Mouse (Mus musculus): Measurements from ENCODE around the gene Siah3. TPM values are rescaled to one million over a fixed set of nuclear protein-coding genes. Genes with fewer than 3 reads are reported as not detected.

Gene Siah3
- polyA plus RNA-seq, 1 experiment from 2014 or later = 0.43 TPM

GRCm38 (mm10) chr14:75540996-75541350, 85.2 kb downstream of the Siah3 start:
- H3K4me3 ChIP-seq (ENCODE audit: low read depth, low read length) = no peak overlapping the region
- H3K36me3 ChIP-seq (ENCODE audit: control insufficient read depth, insufficient read depth, low read length) = no peaks in the 10 kb centered on the region
- no peak overlapping the region for H3K27ac ChIP-seq (replicated peaks; ENCODE audit: low read depth, low read length)
- no peaks in the 10 kb centered on the region for H3K9me3 ChIP-seq (ENCODE audit: control insufficient read depth, low read length)
- peaks cover 9% of the 10 kb centered on the region; the same call in 1 of the 2 replicates for H3K4me1 ChIP-seq (ENCODE audit: control insufficient read depth, insufficient read depth, low read length)
- DNase-seq (ENCODE audit: low spot score) (peak; percentile 23), ATAC-seq (ENCODE audit: low read depth) (no peak; the same call in 1 of the 2 replicates)
- WGBS = 16% methylated on average over 5 of the region's 5 CpGs
- H3K9ac ChIP-seq (ENCODE audit: low read depth, low read length) = no peak overlapping the region
- H3K4me2 ChIP-seq (ENCODE audit: low read depth, low read length) = no peak overlapping the region
- no peaks in the 10 kb centered on the region for H3K27me3 ChIP-seq (replicated peaks; ENCODE audit: control insufficient read depth, insufficient read depth, low read length)

DNA sequence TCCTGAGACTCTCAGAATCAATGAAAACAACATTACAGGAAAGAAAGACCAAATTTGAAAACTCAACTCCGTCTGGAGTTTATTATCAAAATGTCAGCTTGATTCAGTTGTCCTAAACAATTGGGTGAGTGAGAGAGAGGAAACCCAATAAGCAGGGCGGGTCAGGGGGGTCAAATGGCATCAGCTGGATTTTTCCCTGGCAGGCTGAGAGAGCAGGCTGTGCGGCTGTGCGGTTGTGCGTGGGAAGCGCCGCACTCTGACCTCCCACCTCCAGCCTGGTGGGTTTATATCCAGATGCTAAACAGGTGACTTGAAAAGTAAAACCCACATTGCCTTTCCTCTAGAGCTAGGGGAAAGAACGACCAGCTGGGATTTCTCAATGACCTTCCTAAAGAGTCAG, 85.9 kb downstream of the Siah3 start:
- Histone ChIP-seq H3K27ac (replicated peaks; ENCODE audit: low read depth, low read length) (no peak overlapping the region; the same call in 1 of the 2 replicates), H3K27me3 (replicated peaks; ENCODE audit: control insufficient read depth, insufficient read depth, low read length) (no peaks in the 10 kb centered on the region), H3K9me3 (ENCODE audit: control insufficient read depth, low read length) (no peaks in the 10 kb centered on the region), H3K4me1 (ENCODE audit: control insufficient read depth, insufficient read depth, low read length) (peaks cover 5% of the 10 kb centered on the region; the same call in 1 of the 2 replicates), H3K4me3 (ENCODE audit: low read depth, low read length) (no peak overlapping the region), H3K36me3 (ENCODE audit: control insufficient read depth, insufficient read depth, low read length) (no peaks in the 10 kb centered on the region), H3K4me2 (ENCODE audit: low read depth, low read length) (no peak overlapping the region), H3K9ac (ENCODE audit: low read depth, low read length) (no peak overlapping the region)
- DNase-seq (ENCODE audit: low spot score) (no peak), ATAC-seq (ENCODE audit: low read depth) (no peak)
- 10% methylated on average over 8 of the region's 8 CpGs for WGBS

GRCm38 (mm10) chr14:75561577-75562331, 106.0 kb downstream of the Siah3 start:
- H3K4me3 ChIP-seq (ENCODE audit: low read depth, low read length) = no peak overlapping the region
- WGBS = 32% methylated on average over 9 of the region's 9 CpGs
- ATAC-seq (ENCODE audit: low read depth) (no peak), DNase-seq (ENCODE audit: low spot score) (peak; percentile 27)
- no peak overlapping the region for H3K4me2 ChIP-seq (ENCODE audit: low read depth, low read length)
- no peak overlapping the region for H3K27ac ChIP-seq (replicated peaks; ENCODE audit: low read depth, low read length)
- 0 out of 2 replicates have a peak, but pooled peaks cover 3% of the 10 kb centered on the region for H3K4me1 ChIP-seq (ENCODE audit: control insufficient read depth, insufficient read depth, low read length)
- H3K36me3 ChIP-seq (ENCODE audit: control insufficient read depth, insufficient read depth, low read length) = no peaks in the 10 kb centered on the region
- no peaks in the 10 kb centered on the region for H3K9me3 ChIP-seq (ENCODE audit: control insufficient read depth, low read length)
- H3K9ac ChIP-seq (ENCODE audit: low read depth, low read length) = no peak overlapping the region
- no peaks in the 10 kb centered on the region; the same call in 1 of the 2 replicates for H3K27me3 ChIP-seq (replicated peaks; ENCODE audit: control insufficient read depth, insufficient read depth, low read length)

- ATAC-seq (ENCODE audit: low read depth) = peak; percentile 74; the same call in 1 of the 2 replicates
- H3K4me3 ChIP-seq (ENCODE audit: low read depth, low read length) = no peak overlapping the region
- H3K36me3 ChIP-seq (ENCODE audit: control insufficient read depth, insufficient read depth, low read length) = no peaks in the 10 kb centered on the region
- no peaks in the 10 kb centered on the region; the same call in 1 of the 2 replicates for H3K27me3 ChIP-seq (replicated peaks; ENCODE audit: control insufficient read depth, insufficient read depth, low read length)
- DNase-seq (ENCODE audit: low spot score) = peak; percentile 54
- no peak overlapping the region for H3K9ac ChIP-seq (ENCODE audit: low read depth, low read length)
- 0 out of 2 replicates have a peak, but pooled peaks cover 3% of the 10 kb centered on the region for H3K4me1 ChIP-seq (ENCODE audit: control insufficient read depth, insufficient read depth, low read length)
- 72% methylated on average over 14 of the region's 14 CpGs for WGBS
- H3K27ac ChIP-seq (replicated peaks; ENCODE audit: low read depth, low read length) = no peak overlapping the region
- no peak overlapping the region for H3K4me2 ChIP-seq (ENCODE audit: low read depth, low read length)
- no peaks in the 10 kb centered on the region for H3K9me3 ChIP-seq (ENCODE audit: control insufficient read depth, low read length)
Measured at GRCm38 (mm10) chr14:75565534-75566140, 109.9 kb downstream of the Siah3 start.

DNA sequence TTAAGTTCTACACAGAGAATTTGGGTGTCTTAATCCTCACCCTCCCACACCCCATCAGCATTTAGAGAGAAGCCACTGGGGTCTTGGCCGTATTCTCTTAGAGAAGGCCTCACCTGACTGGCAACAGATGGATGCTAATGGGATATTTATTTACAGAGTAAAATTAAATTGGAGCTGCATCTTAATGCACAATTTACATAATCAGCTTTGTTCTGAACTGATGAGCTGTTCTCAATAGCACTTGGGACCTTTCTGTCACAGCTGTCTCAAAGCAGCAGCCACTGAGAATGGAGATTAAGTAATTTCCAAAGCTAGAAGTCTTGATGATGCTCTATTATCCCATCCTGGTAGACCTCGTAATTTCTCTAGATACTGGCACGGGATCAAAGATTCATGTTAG, 110.5 kb downstream of the Siah3 start:
- ATAC-seq (ENCODE audit: low read depth) (no peak), DNase-seq (ENCODE audit: low spot score) (no peak)
- Histone ChIP-seq H3K4me3 (ENCODE audit: low read depth, low read length) (no peak overlapping the region), H3K27ac (replicated peaks; ENCODE audit: low read depth, low read length) (no peak overlapping the region), H3K4me2 (ENCODE audit: low read depth, low read length) (no peak overlapping the region), H3K9ac (ENCODE audit: low read depth, low read length) (no peak overlapping the region), H3K36me3 (ENCODE audit: control insufficient read depth, insufficient read depth, low read length) (no peaks in the 10 kb centered on the region), H3K27me3 (replicated peaks; ENCODE audit: control insufficient read depth, insufficient read depth, low read length) (no peaks in the 10 kb centered on the region; the same call in 1 of the 2 replicates), H3K4me1 (ENCODE audit: control insufficient read depth, insufficient read depth, low read length) (0 out of 2 replicates have a peak, but pooled peaks cover 3% of the 10 kb centered on the region), H3K9me3 (ENCODE audit: control insufficient read depth, low read length) (no peaks in the 10 kb centered on the region)
- 76% methylated on average over 3 of the region's 3 CpGs for WGBS

DNA sequence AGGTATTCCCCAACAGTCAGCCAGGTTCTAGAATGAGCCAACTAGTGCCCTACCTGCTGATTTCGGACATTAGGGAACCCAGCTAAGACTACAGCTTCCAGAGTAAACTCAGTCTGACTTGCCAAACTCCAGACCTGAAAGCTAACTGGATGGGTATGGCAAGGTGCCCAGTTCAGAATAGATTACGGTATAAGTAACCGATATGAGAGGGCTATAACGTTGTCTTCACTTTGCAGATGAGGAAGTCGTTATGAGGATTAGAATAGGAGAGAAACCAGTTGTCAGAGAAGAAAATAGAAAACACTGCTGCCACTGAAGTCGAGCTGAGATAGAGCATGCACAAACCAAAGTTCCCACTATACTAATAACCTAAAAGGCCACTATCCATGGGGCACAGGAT, 123.2 kb downstream of the Siah3 start:
- Histone ChIP-seq H3K4me2 (ENCODE audit: low read depth, low read length) (no peak overlapping the region), H3K27ac (replicated peaks; ENCODE audit: low read depth, low read length) (no peak overlapping the region), H3K4me3 (ENCODE audit: low read depth, low read length) (no peak overlapping the region), H3K36me3 (ENCODE audit: control insufficient read depth, insufficient read depth, low read length) (no peaks in the 10 kb centered on the region), H3K9me3 (ENCODE audit: control insufficient read depth, low read length) (no peaks in the 10 kb centered on the region), H3K27me3 (replicated peaks; ENCODE audit: control insufficient read depth, insufficient read depth, low read length) (no peaks in the 10 kb centered on the region), H3K9ac (ENCODE audit: low read depth, low read length) (no peak overlapping the region), H3K4me1 (ENCODE audit: control insufficient read depth, insufficient read depth, low read length) (no peaks in the 10 kb centered on the region)
- DNase-seq (ENCODE audit: low spot score) (no peak), ATAC-seq (ENCODE audit: low read depth) (no peak)
- 64% methylated on average over 6 of the region's 6 CpGs for WGBS

Other genes with a start within 250 kb of the Siah3 start
- gene Cpb2, start 213.7 kb upstream of the Siah3 start, polyA plus RNA-seq (2014; fragmentation: Nextera tagmentation; extraction: Ambion mirVana) = not detected in 2 replicates
- 26.5 and 29.1 TPM in 2 replicates for gene Zc3h13, start 171.6 kb upstream of the Siah3 start, polyA plus RNA-seq (2014; fragmentation: Nextera tagmentation; extraction: Ambion mirVana)
- not detected in 2 replicates for gene Spert, start 137.1 kb downstream of the Siah3 start, polyA plus RNA-seq (2014; fragmentation: Nextera tagmentation; extraction: Ambion mirVana)
- not detected in 2 replicates for gene Erich6b, start 186.3 kb downstream of the Siah3 start, polyA plus RNA-seq (2014; fragmentation: Nextera tagmentation; extraction: Ambion mirVana)

Data from embryonic facial prominence, embryonic 14.5 days (tissue).